Comparison of ENCODE assay signal across 8 mouse cellular contexts in genomic region chr8:72474826-72475546, GRCm38 (mm10). TPM values are rescaled to one million over a fixed set of nuclear protein-coding genes. Genes with fewer than 3 reads are reported as not detected.
DNase-seq lines count a peak whose midpoint lies in the region; ATAC-seq lines count a peak whose summit lies in the region.

Cherp (minus strand) TSS chr8:72475226.

- peaks cover 61% of the 10 kb centered on the region for H3K79me2 ChIP-seq in macrophage (ENCODE audit: inconsistent target)

- H3K4me3 ChIP-seq in hindbrain, embryonic 16.5 days (ENCODE audit: low read length), result peak within 1 kb of the TSS; percentile 76
- H3K4me3 ChIP-seq in macrophage (ENCODE audit: inconsistent target), result peak within 1 kb of the TSS; percentile 83

- no peaks in the 10 kb centered on the region for H3K27me3 ChIP-seq in hindbrain, embryonic 16.5 days (replicated peaks; ENCODE audit: control insufficient read depth, insufficient read depth, low read length)

- H3K9me3 ChIP-seq in hindbrain, embryonic 16.5 days (ENCODE audit: control insufficient read depth, low read length), result no peaks in the 10 kb centered on the region

- peak; percentile 97 for ATAC-seq in hindbrain, embryonic 16.5 days

- peak within 1 kb of the TSS; percentile 88 for H3K27ac ChIP-seq in hindbrain, embryonic 16.5 days (ENCODE audit: low read depth, low read length)
- H3K27ac ChIP-seq in macrophage, result peak within 1 kb of the TSS; percentile 69

- H3K4me2 ChIP-seq in hindbrain, embryonic 16.5 days (ENCODE audit: low read length), result peak within 1 kb of the TSS; percentile 98

- DNase-seq in WW6 (ENCODE audit: low read depth, low spot score), result peak; percentile 99
- peak; percentile 89 to 95 for DNase-seq in cerebellum, postnatal 4 days (ENCODE audit: low spot score in 2 of 2)
- peak; percentile 98 for DNase-seq in gastrocnemius, adult 18-20 months (ENCODE audit: low spot score)
- DNase-seq in left cerebral cortex, adult 18-20 months (ENCODE audit: low spot score in 2 of 2), result peak; percentile 97 to 98
- peak; percentile 98 for DNase-seq in right cerebral cortex, adult 18-20 months
- DNase-seq in urinary bladder, postnatal 10 days (ENCODE audit: low spot score), result peak; percentile 74

- H3K4me1 ChIP-seq in hindbrain, embryonic 16.5 days (ENCODE audit: control insufficient read depth, insufficient read depth, low read depth, low read length), result peaks cover 22% of the 10 kb centered on the region

- peak within 1 kb of the TSS; percentile 89 for H3K9ac ChIP-seq in hindbrain, embryonic 16.5 days (ENCODE audit: low read depth, low read length)

- 0% methylated on average over 69 of the region's 80 CpGs for WGBS in hindbrain, embryonic 16.5 days
- under 1% methylated on average over 75 of the region's 80 CpGs for WGBS in macrophage (ENCODE audit: missing documents)

- peaks cover 18% of the 10 kb centered on the region for H3K36me3 ChIP-seq in hindbrain, embryonic 16.5 days (ENCODE audit: control insufficient read depth, insufficient read depth, low read length)
- peaks cover 20% of the 10 kb centered on the region for H3K36me3 ChIP-seq in macrophage (ENCODE audit: inconsistent target)

RNA-seq across cellular contexts. Expression of gene Cherp, which starts in this region (rescaled TPM):
- total RNA-seq in gastrocnemius, adult 18-20 months (2021), result 10 to 100 TPM; 21.2 to 22.6 TPM
- polyA plus RNA-seq in hindbrain, embryonic 16.5 days (2015; fragmentation: Nextera tagmentation; extraction: Ambion mirVana), result 40.0 and 62.2 TPM in 2 replicates
- total RNA-seq in left cerebral cortex, adult 18-20 months (2021), result 10 to 100 TPM; 70.4 to 72.7 TPM
- total RNA-seq in macrophage (2018; cell fraction: chromatin; rRNA removed), result 100 to 1,000 TPM in 15 of 26 experiments, 10 to 100 TPM in 11; 65.8 to 152 (median 105) TPM
- 10 to 100 TPM; 34.5 to 54.3 (median 46.3) TPM for total RNA-seq in macrophage (2018; cell fraction: cytosol; rRNA removed)
- 100 to 1,000 TPM in 2 of 26 experiments, 10 to 100 TPM in 24; 40.4 to 118 (median 65.8) TPM for total RNA-seq in macrophage (2018; cell fraction: nucleus; rRNA removed)
- polyA plus RNA-seq in macrophage (2018), result 41.2 to 67.1 TPM (median 44.9 TPM) in 3 replicates

Comparison
In these comparisons a context has a peak if more than half of its experiments do, and no peak if none do; other contexts are left out.
1. Peak in every context shown above with its lines: DNase-seq, ATAC-seq, H3K4me3 ChIP-seq and H3K27ac ChIP-seq.